Mouse (Mus musculus): ENCODE data around the gene Prkaa1. TPM values are rescaled to one million over a fixed set of nuclear protein-coding genes. Genes with fewer than 3 reads are reported as not detected.

Gene Prkaa1
- 2.3 and 3.6 TPM in 2 replicates for polyA plus RNA-seq (2012; rRNA removed)

DNA sequence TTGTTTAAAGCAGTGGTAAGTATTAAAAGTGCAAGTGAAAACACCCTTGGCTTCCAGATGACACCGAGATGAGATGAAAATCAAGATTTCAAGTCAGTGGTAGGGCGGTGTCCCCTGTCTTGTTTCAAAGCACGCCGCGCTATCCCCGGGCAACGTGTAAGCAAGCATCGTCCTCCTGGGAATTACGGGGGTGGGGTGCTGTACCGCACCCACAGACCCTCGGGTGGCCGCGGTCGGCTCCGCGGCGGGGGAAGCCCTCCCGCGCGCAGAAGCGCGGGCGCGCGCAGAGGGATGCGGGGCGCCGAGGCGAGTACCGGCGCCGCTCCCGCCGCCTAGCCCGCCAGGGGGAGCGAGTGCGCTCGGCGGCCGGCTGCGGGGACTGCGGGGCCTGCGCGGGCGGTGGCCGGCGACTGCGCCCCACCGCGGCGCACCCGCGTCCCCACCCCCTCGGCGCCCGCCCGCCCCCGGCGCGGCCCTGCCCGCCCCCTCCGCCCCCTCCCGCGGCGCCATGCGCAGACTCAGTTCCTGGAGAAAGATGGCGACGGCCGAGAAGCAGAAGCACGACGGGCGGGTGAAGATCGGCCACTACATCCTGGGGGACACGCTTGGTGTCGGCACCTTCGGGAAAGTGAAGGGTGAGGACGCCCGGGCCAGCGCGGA is at the start of gene Prkaa1:
Gene Prkaa1, plus strand, starts transcription at position 501 of the 660 bp plus-strand sequence.

DNA sequence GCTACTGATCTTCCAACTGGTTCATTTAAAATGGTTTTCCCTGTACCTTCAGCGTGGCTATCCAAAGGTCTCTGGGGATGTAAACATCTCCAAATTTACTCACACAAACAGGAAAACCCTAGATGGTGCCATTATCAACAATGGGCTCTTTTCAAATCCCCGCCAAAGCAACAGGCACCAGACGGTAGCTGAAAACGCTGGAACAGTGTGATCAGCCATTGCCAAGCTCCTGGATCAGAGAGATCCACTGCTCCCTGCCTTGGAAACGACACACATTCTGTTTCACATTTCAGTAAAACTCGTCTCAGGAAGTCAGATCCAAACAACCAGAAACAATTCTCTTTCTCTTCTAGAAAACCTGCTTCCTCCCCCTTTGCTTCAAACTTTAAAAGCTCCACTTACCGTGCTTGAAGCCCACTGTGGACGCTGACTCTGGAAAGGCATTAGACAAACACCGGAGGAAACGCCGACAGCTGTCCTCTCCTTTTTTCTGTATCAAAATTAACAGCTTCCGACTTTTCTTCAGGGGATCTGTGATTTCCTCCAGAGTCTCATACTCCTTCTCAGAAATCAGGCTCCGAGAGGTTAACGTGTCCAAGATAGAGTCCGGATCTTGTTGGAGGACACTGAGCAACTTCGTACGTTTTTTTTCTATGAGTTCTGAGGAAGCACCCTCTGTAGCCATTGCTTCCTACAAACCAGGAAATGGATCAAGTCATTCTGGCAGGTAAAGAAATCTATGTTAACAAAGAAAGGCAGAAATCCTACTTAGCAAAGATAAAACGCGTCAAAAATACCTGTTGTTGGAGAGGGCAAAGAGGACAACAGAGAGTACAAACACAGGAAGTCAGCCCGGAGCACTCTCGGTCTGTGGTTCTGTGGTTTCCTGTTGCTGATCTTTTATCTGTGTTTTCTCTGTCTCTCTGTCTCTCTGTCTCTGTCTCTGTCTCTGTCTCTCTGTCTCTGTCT is 35.7 kb upstream of the Prkaa1 start, which contains the start of gene Card6:
Gene Card6, minus strand, starts transcription at position 854 of the 969 bp plus-strand sequence.

GRCm38 (mm10) chr15:5116270-5117030 is 27.2 kb upstream of the Prkaa1 start, which contains the start of gene Rpl37:
TSS of gene Rpl37 (plus strand) at chr15:5116645.

DNA sequence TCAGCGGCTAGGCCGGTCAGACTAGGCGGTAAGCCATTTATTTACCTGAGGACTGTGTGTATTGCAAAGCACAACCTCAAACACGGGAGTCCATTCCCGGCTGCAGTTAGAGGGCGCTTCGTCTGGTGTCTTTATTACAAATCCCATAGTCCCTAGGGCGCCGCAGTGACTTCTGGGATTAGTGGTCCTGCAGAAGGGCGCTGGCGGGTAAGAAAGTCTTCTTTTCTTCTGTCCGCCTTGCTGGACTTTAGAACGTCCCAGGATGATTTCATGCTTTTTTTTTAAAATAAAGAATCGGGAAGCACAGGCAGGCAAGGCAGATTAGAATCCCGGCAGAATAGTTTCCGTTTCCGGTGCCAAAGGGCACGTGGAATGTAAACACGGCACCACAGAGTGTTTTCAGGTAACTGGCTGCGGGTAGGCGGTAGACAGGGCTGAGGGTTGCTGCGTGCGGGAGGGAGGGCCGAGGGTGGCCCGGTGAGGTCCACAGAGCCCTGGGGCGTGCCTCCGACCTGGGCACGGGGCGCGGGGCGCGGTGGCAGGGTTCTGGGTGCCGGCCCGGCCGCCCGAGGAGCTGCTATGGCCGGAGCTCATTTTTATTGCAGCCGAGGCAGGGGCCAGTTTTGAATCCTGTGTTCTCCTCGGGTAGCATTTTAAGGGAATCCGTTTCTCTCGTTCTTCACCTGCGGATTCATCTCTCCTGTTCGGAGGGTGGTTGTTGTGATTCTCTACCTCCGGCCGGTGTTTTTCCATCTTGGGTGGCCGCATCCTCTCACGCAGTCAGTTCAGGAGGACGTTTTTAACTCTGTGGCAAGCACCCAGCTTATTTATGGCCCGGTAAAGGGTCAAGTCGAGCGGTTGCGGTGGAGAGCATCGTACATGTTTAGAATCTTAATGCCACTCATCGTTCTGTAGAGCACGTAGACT is 42.0 kb downstream of the Prkaa1 start, which contains the start of gene Ttc33:
Gene Ttc33, plus strand, starts transcription at position 160 of the 927 bp plus-strand sequence.

Other genes with a start within 250 kb of the Prkaa1 start
- gene Mroh2b, start 245.1 kb upstream of the Prkaa1 start, polyA plus RNA-seq (2012; rRNA removed) = not detected in 2 replicates
- 0.83 and 1.3 TPM in 2 replicates for gene C7, start 80.1 kb upstream of the Prkaa1 start, polyA plus RNA-seq (2012; rRNA removed)
- gene Card6, start 35.3 kb upstream of the Prkaa1 start, polyA plus RNA-seq (2012; rRNA removed) = 1.8 and 3.3 TPM in 2 replicates
- gene Rpl37, start 27.2 kb upstream of the Prkaa1 start, polyA plus RNA-seq (2012; rRNA removed) = 1,100 and 1,204 TPM in 2 replicates
- 1.2 and 2.2 TPM in 2 replicates for gene Ttc33, start 41.7 kb downstream of the Prkaa1 start, polyA plus RNA-seq (2012; rRNA removed)
- 26.4 and 40.1 TPM in 2 replicates for gene Ptger4, start 100.3 kb downstream of the Prkaa1 start, polyA plus RNA-seq (2012; rRNA removed)

All from ovary, adult 2 months (tissue).